Mouse (Mus musculus) liver, postnatal 0 days (tissue): Measurements from ENCODE around the gene Ptdss2.

Experiments
- CTCF ChIP-seq: sonication (generic); IDR thresholded peaks from 2 replicates; pipeline ENCODE4 v1.5.1; 2016; ENCODE audit warnings: antibody characterized with exemption, low read depth
- EP300 ChIP-seq: IDR thresholded peaks from 2 replicates; pipeline ENCODE4 v1.6.1; 2016; ENCODE audit warnings: antibody characterized with exemption, low read depth, mild to moderate bottlenecking

- no peak for TF ChIP-seq CTCF
- no peak for TF ChIP-seq EP300
Measured at GRCm38 (mm10) chr7:141119487-141119886, 2.7 kb upstream of the Ptdss2 start.
